Comparison of ENCODE assay signal across 11 mouse cellular contexts in the genomic region with DNA sequence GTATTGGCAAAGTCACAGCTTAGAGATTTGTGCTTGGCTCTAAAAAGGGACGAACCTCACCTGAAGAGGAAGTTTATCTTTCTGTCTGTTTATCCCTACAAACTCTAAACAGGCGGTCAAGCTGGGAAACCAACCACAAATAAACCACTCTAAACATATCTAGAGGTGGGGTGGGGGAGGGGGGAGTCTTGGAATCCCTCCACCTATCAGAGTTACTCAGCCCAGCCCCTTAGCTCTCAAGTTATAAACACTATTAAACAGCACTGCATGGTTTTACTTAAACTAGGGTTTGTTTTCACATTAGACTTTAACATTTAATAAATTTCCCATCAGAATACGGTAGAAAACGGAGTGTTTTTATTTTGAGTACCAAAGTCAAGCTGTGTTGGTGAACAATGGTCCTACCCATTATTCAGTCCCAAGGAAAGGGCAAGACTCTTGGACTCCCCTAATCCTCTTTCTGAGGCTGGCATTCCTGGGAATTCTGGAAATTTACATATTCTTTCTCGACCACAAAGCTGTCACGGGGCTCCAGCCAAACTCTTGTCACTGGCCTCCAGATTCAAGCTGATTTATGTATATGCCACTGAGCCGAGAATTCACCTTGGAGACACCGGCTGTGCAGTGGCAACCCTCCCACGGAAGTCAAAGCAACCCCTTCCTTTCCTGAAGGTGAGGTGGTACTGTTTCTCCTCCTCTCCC.
A peak's percentile ranks its signal among the peaks of the same experiment; 100 is the strongest.
DNase-seq lines count a peak whose midpoint lies in the region; ATAC-seq lines count a peak whose summit lies in the region.
"Had no signal": no experiment of that assay in that cellular context is flagged by ENCODE, and none has a peak within 500 bp of the region (broad histone marks: within the 10 kb centered on the region; RNA-seq: fewer than 3 reads in every experiment).

No protein-coding gene starts in this region.

- no peaks in the 10 kb centered on the region for H3K9me3 ChIP-seq in neural tube, embryonic 11.5 days (ENCODE audit: control insufficient read depth, low read length)
- H3K9me3 ChIP-seq in forebrain, embryonic 16.5 days (ENCODE audit: control insufficient read depth, low read length), result no peaks in the 10 kb centered on the region
- H3K9me3 ChIP-seq: heart, embryonic 15.5 days had no signal

- 31% methylated on average over 9 of the region's 9 CpGs for WGBS in neural tube, embryonic 11.5 days
- 11% methylated on average over 9 of the region's 9 CpGs for WGBS in forebrain, embryonic 16.5 days

- peak; percentile 15; the same call in 1 of the 2 replicates for ATAC-seq in neural tube, embryonic 11.5 days (ENCODE audit: insufficient read depth, low FRiP score, low TSS enrichment)
- ATAC-seq in forebrain, embryonic 16.5 days, result 0 out of 2 replicates have a peak, but pooled peaks have one; percentile 14
- no peak for ATAC-seq in megakaryocyte-erythroid progenitor cell, adult 5-6 weeks (replicated peaks; ENCODE audit: low FRiP score, low TSS enrichment, poor library complexity, severe bottlenecking)
- no peak for ATAC-seq in erythroid progenitor cell, adult 5-6 weeks (replicated peaks; ENCODE audit: low FRiP score, poor library complexity, severe bottlenecking)

- intact Hi-C loops in heart, postnatal 10 days (cut with DNase I), result no loop called here

- H3K27ac ChIP-seq in neural tube, embryonic 11.5 days (ENCODE audit: low read depth, low read length), result peak overlapping the region; percentile 5; the same call in 1 of the 2 replicates
- peak overlapping the region; percentile 48 for H3K27ac ChIP-seq in forebrain, embryonic 16.5 days (ENCODE audit: low read length)
- H3K27ac ChIP-seq: heart, embryonic 15.5 days had no signal

- no peak overlapping the region for H3K9ac ChIP-seq in neural tube, embryonic 11.5 days (ENCODE audit: low read length)
- no peak overlapping the region for H3K9ac ChIP-seq in forebrain, embryonic 16.5 days (replicated peaks; ENCODE audit: low read depth, low read length)
- H3K9ac ChIP-seq: heart, embryonic 15.5 days had no signal

- no peaks in the 10 kb centered on the region for H3K27me3 ChIP-seq in neural tube, embryonic 11.5 days (ENCODE audit: control insufficient read depth, insufficient read depth, low read length)
- no peaks in the 10 kb centered on the region for H3K27me3 ChIP-seq in forebrain, embryonic 16.5 days (replicated peaks; ENCODE audit: control insufficient read depth, insufficient read depth, low read length)
- H3K27me3 ChIP-seq: heart, embryonic 15.5 days had no signal

- H3K36me3 ChIP-seq in neural tube, embryonic 11.5 days (ENCODE audit: control insufficient read depth, insufficient read depth, low read length), result no peaks in the 10 kb centered on the region
- no peaks in the 10 kb centered on the region for H3K36me3 ChIP-seq in forebrain, embryonic 16.5 days (ENCODE audit: control insufficient read depth, insufficient read depth)
- H3K36me3 ChIP-seq: heart, embryonic 15.5 days had no signal

- H3K4me3 ChIP-seq in neural tube, embryonic 11.5 days (ENCODE audit: low read depth, low read length), result no peak overlapping the region
- no peak overlapping the region for H3K4me3 ChIP-seq in forebrain, embryonic 16.5 days (replicated peaks; ENCODE audit: low read length)
- H3K4me3 ChIP-seq: heart, embryonic 15.5 days had no signal

- peak; percentile 52 for DNase-seq in neural tube, embryonic 11.5 days (ENCODE audit: low spot score)
- DNase-seq in neural tube, embryonic 10.5 days (ENCODE audit: extremely low spot score, low spot score), result no peak
- DNase-seq in kidney, postnatal 4 days, result peak; percentile 47 to 60
- DNase-seq in heart, postnatal 10 days, result no peak
- no peak for DNase-seq in T-cell, adult 2 months (ENCODE audit: low spot score)
- DNase-seq: cerebellum, adult 18-20 months; thymus, adult 18-20 months had no signal

- H3K4me1 ChIP-seq in neural tube, embryonic 11.5 days (ENCODE audit: control insufficient read depth, insufficient read depth, low read length), result peaks cover 25% of the 10 kb centered on the region
- H3K4me1 ChIP-seq in forebrain, embryonic 16.5 days (replicated peaks; ENCODE audit: control insufficient read depth, insufficient read depth, low read length), result peaks cover 47% of the 10 kb centered on the region

- no peak overlapping the region for H3K4me2 ChIP-seq in neural tube, embryonic 11.5 days (ENCODE audit: low read depth)
- no peak overlapping the region for H3K4me2 ChIP-seq in forebrain, embryonic 16.5 days (ENCODE audit: low read length)
- H3K4me2 ChIP-seq: heart, embryonic 15.5 days had no signal

Comparison
In these comparisons a context has a peak if more than half of its experiments do, and no peak if none do; other contexts are left out.
1. DNase-seq: peak in neural tube, embryonic 11.5 days (single experiment) and kidney, postnatal 4 days (2 of 2); none in neural tube, embryonic 10.5 days (single experiment), heart, postnatal 10 days (0 of 2) and T-cell, adult 2 months (single experiment).
2. ATAC-seq: peak in neural tube, embryonic 11.5 days (single experiment) and forebrain, embryonic 16.5 days (single experiment); none in megakaryocyte-erythroid progenitor cell, adult 5-6 weeks (single experiment) and erythroid progenitor cell, adult 5-6 weeks (single experiment).